Mouse (Mus musculus): ENCODE results near the gene Homer1. TPM values are rescaled to one million over a fixed set of nuclear protein-coding genes. Genes with fewer than 3 reads are reported as not detected.
A peak's percentile ranks its signal among the peaks of the same experiment; 100 is the strongest.

The Homer1 gene
- polyA plus RNA-seq, 1 experiment from 2014 or later = 8.5 TPM

- peaks cover 16% of the 10 kb centered on the region; the same call in 1 of the 2 replicates for H3K4me1 ChIP-seq (replicated peaks; ENCODE audit: control insufficient read depth, insufficient read depth, low read length)
- peak overlapping the region; percentile 36 for H3K4me2 ChIP-seq
- no peak overlapping the region for H3K4me3 ChIP-seq (ENCODE audit: low read depth, low read length)
- DNase-seq (ENCODE audit: low spot score) (no peak), ATAC-seq (replicated peaks; ENCODE audit: low FRiP score) (peak; percentile 98)
- no peaks in the 10 kb centered on the region for H3K36me3 ChIP-seq (ENCODE audit: control insufficient read depth, insufficient read depth, low read length)
- H3K9ac ChIP-seq (ENCODE audit: low read depth, low read length) = no peak overlapping the region
- H3K27ac ChIP-seq (ENCODE audit: low read depth, low read length) = peak overlapping the region; percentile 58
- H3K9me3 ChIP-seq (ENCODE audit: control insufficient read depth, low read length) = no peaks in the 10 kb centered on the region
- WGBS = 46% methylated on average over 7 of the region's 7 CpGs
- H3K27me3 ChIP-seq (replicated peaks; ENCODE audit: control insufficient read depth, insufficient read depth, low read length) = no peaks in the 10 kb centered on the region
Measured at GRCm38 (mm10) chr13:93388594-93389241, 89.3 kb downstream of the Homer1 start.

- WGBS = 52% methylated on average over 2 of the region's 2 CpGs
- Histone ChIP-seq H3K4me3 (ENCODE audit: low read depth, low read length) (no peak overlapping the region), H3K9ac (ENCODE audit: low read depth, low read length) (no peak overlapping the region), H3K4me2 (no peak overlapping the region), H3K27ac (ENCODE audit: low read depth, low read length) (peak overlapping the region; percentile 58), H3K4me1 (replicated peaks; ENCODE audit: control insufficient read depth, insufficient read depth, low read length) (peaks cover 11% of the 10 kb centered on the region; the same call in 1 of the 2 replicates), H3K9me3 (ENCODE audit: control insufficient read depth, low read length) (no peaks in the 10 kb centered on the region), H3K36me3 (ENCODE audit: control insufficient read depth, insufficient read depth, low read length) (no peaks in the 10 kb centered on the region), H3K27me3 (replicated peaks; ENCODE audit: control insufficient read depth, insufficient read depth, low read length) (no peaks in the 10 kb centered on the region)
- ATAC-seq (replicated peaks; ENCODE audit: low FRiP score) (no peak), DNase-seq (ENCODE audit: low spot score) (no peak)
Measured at GRCm38 (mm10) chr13:93389242-93389625, 89.8 kb downstream of the Homer1 start.

- no peak overlapping the region for H3K4me3 ChIP-seq (ENCODE audit: low read depth, low read length)
- DNase-seq (ENCODE audit: low spot score) (no peak), ATAC-seq (replicated peaks; ENCODE audit: low FRiP score) (peak; percentile 67)
- H3K27me3 ChIP-seq (replicated peaks; ENCODE audit: control insufficient read depth, insufficient read depth, low read length) = no peaks in the 10 kb centered on the region
- no peak overlapping the region for H3K9ac ChIP-seq (ENCODE audit: low read depth, low read length)
- H3K36me3 ChIP-seq (ENCODE audit: control insufficient read depth, insufficient read depth, low read length) = peaks cover 3% of the 10 kb centered on the region; the same call in 1 of the 2 replicates
- no peak overlapping the region for H3K27ac ChIP-seq (ENCODE audit: low read depth, low read length)
- H3K4me1 ChIP-seq (replicated peaks; ENCODE audit: control insufficient read depth, insufficient read depth, low read length) = no peaks in the 10 kb centered on the region
- H3K9me3 ChIP-seq (ENCODE audit: control insufficient read depth, low read length) = peaks cover 2% of the 10 kb centered on the region; the same call in 1 of the 2 replicates
- no peak overlapping the region for H3K4me2 ChIP-seq
- WGBS = 89% methylated on average over 5 of the region's 5 CpGs
Measured at GRCm38 (mm10) chr13:93399710-93400216, 100.3 kb downstream of the Homer1 start.

GRCm38 (mm10) chr13:93401947-93402346 is 102.5 kb downstream of the Homer1 start:
- Histone ChIP-seq H3K36me3 (ENCODE audit: control insufficient read depth, insufficient read depth, low read length) (no peaks in the 10 kb centered on the region; the same call in 1 of the 2 replicates), H3K9ac (ENCODE audit: low read depth, low read length) (no peak overlapping the region), H3K4me3 (ENCODE audit: low read depth, low read length) (no peak overlapping the region), H3K27ac (ENCODE audit: low read depth, low read length) (no peak overlapping the region), H3K27me3 (replicated peaks; ENCODE audit: control insufficient read depth, insufficient read depth, low read length) (no peaks in the 10 kb centered on the region), H3K4me2 (no peak overlapping the region), H3K9me3 (ENCODE audit: control insufficient read depth, low read length) (peaks cover 2% of the 10 kb centered on the region; the same call in 1 of the 2 replicates), H3K4me1 (replicated peaks; ENCODE audit: control insufficient read depth, insufficient read depth, low read length) (no peaks in the 10 kb centered on the region)
- WGBS = 88% methylated on average over 7 of the region's 7 CpGs
- no peak for ATAC-seq (replicated peaks; ENCODE audit: low FRiP score)
- DNase-seq (ENCODE audit: low spot score) = no peak

- Histone ChIP-seq H3K36me3 (ENCODE audit: control insufficient read depth, insufficient read depth, low read length) (no peaks in the 10 kb centered on the region), H3K9ac (ENCODE audit: low read depth, low read length) (no peak overlapping the region)
- no peak for ATAC-seq (replicated peaks; ENCODE audit: low FRiP score)
Measured at GRCm38 (mm10) chr13:93406855-93407254, 107.4 kb downstream of the Homer1 start.

GRCm38 (mm10) chr13:93410343-93410742 is 110.9 kb downstream of the Homer1 start:
- ATAC-seq (replicated peaks; ENCODE audit: low FRiP score) = no peak
- DNase-seq (ENCODE audit: low spot score) = no peak
- Histone ChIP-seq H3K9me3 (ENCODE audit: control insufficient read depth, low read length) (no peaks in the 10 kb centered on the region), H3K27ac (ENCODE audit: low read depth, low read length) (no peak overlapping the region), H3K27me3 (replicated peaks; ENCODE audit: control insufficient read depth, insufficient read depth, low read length) (no peaks in the 10 kb centered on the region), H3K4me1 (replicated peaks; ENCODE audit: control insufficient read depth, insufficient read depth, low read length) (no peaks in the 10 kb centered on the region), H3K9ac (ENCODE audit: low read depth, low read length) (no peak overlapping the region), H3K36me3 (ENCODE audit: control insufficient read depth, insufficient read depth, low read length) (no peaks in the 10 kb centered on the region), H3K4me2 (no peak overlapping the region), H3K4me3 (ENCODE audit: low read depth, low read length) (no peak overlapping the region)
- 76% methylated on average over 4 of the region's 4 CpGs for WGBS

More at GRCm38 (mm10) chr13:93406855-93407254, 107.4 kb downstream of the Homer1 start:
- Histone ChIP-seq H3K27me3 (replicated peaks; ENCODE audit: control insufficient read depth, insufficient read depth, low read length) (no peaks in the 10 kb centered on the region), H3K4me1 (replicated peaks; ENCODE audit: control insufficient read depth, insufficient read depth, low read length) (no peaks in the 10 kb centered on the region), H3K27ac (ENCODE audit: low read depth, low read length) (no peak overlapping the region), H3K4me3 (ENCODE audit: low read depth, low read length) (no peak overlapping the region), H3K9me3 (ENCODE audit: control insufficient read depth, low read length) (no peaks in the 10 kb centered on the region), H3K4me2 (no peak overlapping the region)
- no peak for DNase-seq (ENCODE audit: low spot score)
- 62% methylated on average over 5 of the region's 5 CpGs for WGBS

GRCm38 (mm10) chr13:93415055-93415454 is 115.6 kb downstream of the Homer1 start:
- WGBS = 89% methylated on average over 5 of the region's 5 CpGs
- Histone ChIP-seq H3K4me3 (ENCODE audit: low read depth, low read length) (no peak overlapping the region), H3K9me3 (ENCODE audit: control insufficient read depth, low read length) (no peaks in the 10 kb centered on the region)

GRCm38 (mm10) chr13:93418292-93418691 is 118.9 kb downstream of the Homer1 start:
- Histone ChIP-seq H3K9ac (ENCODE audit: low read depth, low read length) (no peak overlapping the region), H3K4me3 (ENCODE audit: low read depth, low read length) (no peak overlapping the region), H3K4me2 (no peak overlapping the region), H3K9me3 (ENCODE audit: control insufficient read depth, low read length) (no peaks in the 10 kb centered on the region), H3K27me3 (replicated peaks; ENCODE audit: control insufficient read depth, insufficient read depth, low read length) (no peaks in the 10 kb centered on the region), H3K4me1 (replicated peaks; ENCODE audit: control insufficient read depth, insufficient read depth, low read length) (no peaks in the 10 kb centered on the region), H3K36me3 (ENCODE audit: control insufficient read depth, insufficient read depth, low read length) (no peaks in the 10 kb centered on the region), H3K27ac (ENCODE audit: low read depth, low read length) (no peak overlapping the region)
- ATAC-seq (replicated peaks; ENCODE audit: low FRiP score) = no peak
- 84% methylated on average over 2 of the region's 2 CpGs for WGBS
- DNase-seq (ENCODE audit: low spot score) = no peak

More at GRCm38 (mm10) chr13:93415055-93415454, 115.6 kb downstream of the Homer1 start:
- Histone ChIP-seq H3K9ac (ENCODE audit: low read depth, low read length) (no peak overlapping the region), H3K4me1 (replicated peaks; ENCODE audit: control insufficient read depth, insufficient read depth, low read length) (no peaks in the 10 kb centered on the region), H3K27me3 (replicated peaks; ENCODE audit: control insufficient read depth, insufficient read depth, low read length) (no peaks in the 10 kb centered on the region), H3K27ac (ENCODE audit: low read depth, low read length) (no peak overlapping the region), H3K36me3 (ENCODE audit: control insufficient read depth, insufficient read depth, low read length) (no peaks in the 10 kb centered on the region), H3K4me2 (no peak overlapping the region)
- ATAC-seq (replicated peaks; ENCODE audit: low FRiP score) (no peak), DNase-seq (ENCODE audit: low spot score) (no peak)

- ATAC-seq (replicated peaks; ENCODE audit: low FRiP score) = no peak
- 85% methylated on average over 2 of the region's 2 CpGs for WGBS
- H3K4me2 ChIP-seq = no peak overlapping the region
- no peaks in the 10 kb centered on the region for H3K4me1 ChIP-seq (replicated peaks; ENCODE audit: control insufficient read depth, insufficient read depth, low read length)
- H3K9ac ChIP-seq (ENCODE audit: low read depth, low read length) = no peak overlapping the region
- no peak overlapping the region for H3K4me3 ChIP-seq (ENCODE audit: low read depth, low read length)
- H3K36me3 ChIP-seq (ENCODE audit: control insufficient read depth, insufficient read depth, low read length) = no peaks in the 10 kb centered on the region
- no peak overlapping the region for H3K27ac ChIP-seq (ENCODE audit: low read depth, low read length)
- H3K27me3 ChIP-seq (replicated peaks; ENCODE audit: control insufficient read depth, insufficient read depth, low read length) = no peaks in the 10 kb centered on the region
- DNase-seq (ENCODE audit: low spot score) = no peak
- H3K9me3 ChIP-seq (ENCODE audit: control insufficient read depth, low read length) = no peaks in the 10 kb centered on the region
Measured at GRCm38 (mm10) chr13:93419779-93420178, 120.3 kb downstream of the Homer1 start.
